Mouse (Mus musculus) forebrain, embryonic 15.5 days (tissue): ENCODE results near the gene H2afy2. TPM values are rescaled to one million over a fixed set of nuclear protein-coding genes. Genes with fewer than 3 reads are reported as not detected.

Experiments used
- ATAC-seq: fragments of 200-750 bp; cut with Nextera tagmentation; replicated peaks from 2 replicates; pipeline ENCODE4 v1.8.0; 2017; ENCODE audit warnings: mild to moderate bottlenecking, moderate TSS enrichment, moderate library complexity
- H3K27ac ChIP-seq: fragments of 300-500 bp; sonication (generic); replicated peaks from 2 replicates; pipeline ENCODE4 v1.5.1; 2015; ENCODE audit warnings: mild to moderate bottlenecking, inconsistent platforms
- H3K27me3 ChIP-seq: fragments of 300-500 bp; sonication (generic); 2 replicates; pipeline ENCODE4 v1.6.1; 2015; ENCODE audit warnings: inconsistent platforms
- H3K36me3 ChIP-seq: fragments of 300-500 bp; sonication (generic); 2 replicates; pipeline ENCODE4 v1.6.1; 2015; ENCODE audit warnings: mild to moderate bottlenecking, inconsistent platforms
- H3K4me1 ChIP-seq: fragments of 300-500 bp; sonication (generic); 2 replicates; pipeline ENCODE4 v1.6.1; 2015; ENCODE audit warnings: inconsistent platforms
- H3K4me2 ChIP-seq: fragments of 300-500 bp; sonication (generic); replicated peaks from 2 replicates; pipeline ENCODE4 v1.6.1; 2015; ENCODE audit warnings: mild to moderate bottlenecking, inconsistent platforms
- H3K4me3 ChIP-seq: fragments of 300-500 bp; sonication (generic); 2 replicates; pipeline ENCODE4 v1.5.1; 2015; ENCODE audit warnings: mild to moderate bottlenecking, inconsistent platforms
- H3K9ac ChIP-seq: fragments of 300-500 bp; sonication (generic); replicated peaks from 2 replicates; pipeline ENCODE4 v1.6.1; 2015; ENCODE audit warnings: mild to moderate bottlenecking, inconsistent platforms
- H3K9me3 ChIP-seq: fragments of 300-500 bp; sonication (generic); 2 replicates; pipeline ENCODE4 v1.6.1; 2016; ENCODE audit warnings: inconsistent platforms
- WGBS: fragments of 180-500 bp; shearing (Covaris S2); methylation state at CpG from one replicate; pipeline ENCODE4 v1.1.7; 2015; ENCODE audit warnings: mixed read lengths; 5-methylcytosine and 5-hydroxymethylcytosine counted together
- polyA plus RNA-seq: library from polyadenylated mRNA; unstranded; fragments of >200 nt; fragmentation: Nextera tagmentation; extraction: Ambion mirVana; gene quantifications from 2 replicates; pipeline ENCODE4 v1.2.1, GENCODE M21; 2015

Gene H2afy2
- polyA plus RNA-seq, 1 experiment from 2014 or later: 312 TPM

GRCm38 (mm10) chr10:61822968-61823730, 39.2 kb upstream of the H2afy2 start:
- Histone ChIP-seq H3K27me3 (no peaks in the 10 kb centered on the region), H3K4me2 (no peak overlapping the region), H3K4me3 (no peak overlapping the region), H3K36me3 (no peaks in the 10 kb centered on the region), H3K4me1 (no peaks in the 10 kb centered on the region), H3K27ac (no peak overlapping the region), H3K9me3 (no peaks in the 10 kb centered on the region), H3K9ac (no peak overlapping the region)
- WGBS: 80% methylated on average over 7 of the region's 7 CpGs
- ATAC-seq: no peak

- no peak overlapping the region for H3K27ac ChIP-seq
- no peaks in the 10 kb centered on the region for H3K9me3 ChIP-seq
- H3K4me1 ChIP-seq: no peaks in the 10 kb centered on the region
- H3K4me2 ChIP-seq: no peak overlapping the region
- H3K4me3 ChIP-seq: no peak overlapping the region
- WGBS: 57% methylated on average over 9 of the region's 9 CpGs
- no peaks in the 10 kb centered on the region for H3K27me3 ChIP-seq
- H3K9ac ChIP-seq: no peak overlapping the region
- H3K36me3 ChIP-seq: no peaks in the 10 kb centered on the region
- no peak for ATAC-seq
Observed at GRCm38 (mm10) chr10:61820050-61820449, 36.1 kb upstream of the H2afy2 start.

GRCm38 (mm10) chr10:61811987-61812386, 28.0 kb upstream of the H2afy2 start:
- no peak overlapping the region for H3K4me3 ChIP-seq
- no peak overlapping the region for H3K27ac ChIP-seq
- no peaks in the 10 kb centered on the region for H3K27me3 ChIP-seq
- H3K36me3 ChIP-seq: no peaks in the 10 kb centered on the region
- H3K4me1 ChIP-seq: no peaks in the 10 kb centered on the region
- H3K9me3 ChIP-seq: no peaks in the 10 kb centered on the region
- 78% methylated on average over 5 of the region's 5 CpGs for WGBS
- ATAC-seq: no peak
- no peak overlapping the region for H3K4me2 ChIP-seq
- H3K9ac ChIP-seq: no peak overlapping the region

GRCm38 (mm10) chr10:61798133-61798576, 14.2 kb upstream of the H2afy2 start:
- H3K4me2 ChIP-seq: no peak overlapping the region
- H3K4me3 ChIP-seq: no peak overlapping the region
- ATAC-seq: 0 out of 2 replicates have a peak, but pooled peaks have one; percentile 61
- H3K4me1 ChIP-seq: peaks cover 4% of the 10 kb centered on the region; the same call in 1 of the 2 replicates
- no peaks in the 10 kb centered on the region for H3K27me3 ChIP-seq
- H3K9me3 ChIP-seq: no peaks in the 10 kb centered on the region
- WGBS: 68% methylated on average over 15 of the region's 15 CpGs
- H3K36me3 ChIP-seq: no peaks in the 10 kb centered on the region
- no peak overlapping the region for H3K27ac ChIP-seq
- H3K9ac ChIP-seq: no peak overlapping the region

GRCm38 (mm10) chr10:61795458-61795857, 11.5 kb upstream of the H2afy2 start:
- no peak overlapping the region for H3K27ac ChIP-seq
- peaks cover 4% of the 10 kb centered on the region; the same call in 1 of the 2 replicates for H3K4me1 ChIP-seq
- ATAC-seq: no peak
- H3K4me2 ChIP-seq: no peak overlapping the region
- H3K36me3 ChIP-seq: no peaks in the 10 kb centered on the region
- no peak overlapping the region for H3K9ac ChIP-seq
- H3K27me3 ChIP-seq: no peaks in the 10 kb centered on the region
- no peak overlapping the region for H3K4me3 ChIP-seq
- H3K9me3 ChIP-seq: no peaks in the 10 kb centered on the region
- 23% methylated on average over 8 of the region's 8 CpGs for WGBS

GRCm38 (mm10) chr10:61794971-61795370, 11.0 kb upstream of the H2afy2 start:
- ATAC-seq: no peak
- H3K9me3 ChIP-seq: no peaks in the 10 kb centered on the region

GRCm38 (mm10) chr10:61793015-61793414, 9.1 kb upstream of the H2afy2 start:
- H3K4me2 ChIP-seq: no peak overlapping the region
- H3K9ac ChIP-seq: no peak overlapping the region
- H3K36me3 ChIP-seq: no peaks in the 10 kb centered on the region
- no peak for ATAC-seq
- H3K4me1 ChIP-seq: no peaks in the 10 kb centered on the region; the same call in 1 of the 2 replicates
- no peaks in the 10 kb centered on the region for H3K27me3 ChIP-seq
- WGBS: 60% methylated on average over 8 of the region's 8 CpGs
- no peak overlapping the region for H3K27ac ChIP-seq
- H3K4me3 ChIP-seq: no peak overlapping the region
- H3K9me3 ChIP-seq: no peaks in the 10 kb centered on the region

More at GRCm38 (mm10) chr10:61794971-61795370, 11.0 kb upstream of the H2afy2 start:
- WGBS: 78% methylated on average over 10 of the region's 10 CpGs
- Histone ChIP-seq H3K36me3 (no peaks in the 10 kb centered on the region), H3K9ac (no peak overlapping the region), H3K4me3 (no peak overlapping the region), H3K4me2 (no peak overlapping the region), H3K27me3 (no peaks in the 10 kb centered on the region), H3K27ac (no peak overlapping the region), H3K4me1 (peaks cover 4% of the 10 kb centered on the region; the same call in 1 of the 2 replicates)

GRCm38 (mm10) chr10:61788499-61788898, 4.6 kb upstream of the H2afy2 start:
- no peaks in the 10 kb centered on the region for H3K27me3 ChIP-seq
- no peaks in the 10 kb centered on the region for H3K36me3 ChIP-seq
- WGBS: 90% methylated on average over 5 of the region's 5 CpGs
- H3K27ac ChIP-seq: no peak overlapping the region
- ATAC-seq: no peak
- no peak overlapping the region for H3K4me2 ChIP-seq
- peaks cover 8% of the 10 kb centered on the region for H3K4me1 ChIP-seq
- H3K9me3 ChIP-seq: no peaks in the 10 kb centered on the region
- no peak overlapping the region for H3K9ac ChIP-seq
- H3K4me3 ChIP-seq: no peak overlapping the region

GRCm38 (mm10) chr10:61787541-61788313, 3.8 kb upstream of the H2afy2 start:
- no peaks in the 10 kb centered on the region for H3K9me3 ChIP-seq
- H3K4me3 ChIP-seq: no peak overlapping the region
- no peak overlapping the region for H3K4me2 ChIP-seq
- H3K4me1 ChIP-seq: peaks cover 8% of the 10 kb centered on the region
- ATAC-seq: no peak
- H3K27me3 ChIP-seq: no peaks in the 10 kb centered on the region
- no peak overlapping the region for H3K27ac ChIP-seq
- H3K36me3 ChIP-seq: no peaks in the 10 kb centered on the region
- WGBS: 71% methylated on average over 10 of the region's 10 CpGs
- no peak overlapping the region for H3K9ac ChIP-seq

- H3K27me3 ChIP-seq: no peaks in the 10 kb centered on the region
- 15% methylated on average over 10 of the region's 10 CpGs for WGBS
Observed at GRCm38 (mm10) chr10:61784414-61784813, 467 bp upstream of the H2afy2 start.

GRCm38 (mm10) chr10:61782799-61783611, 942 bp downstream of the H2afy2 start:
- under 1% methylated on average over 63 of the region's 74 CpGs for WGBS
- peak; percentile 65 for ATAC-seq

More at GRCm38 (mm10) chr10:61784414-61784813, 467 bp upstream of the H2afy2 start:
- H3K4me3 ChIP-seq: peak overlapping the region; percentile 97
- peak overlapping the region; percentile 99 for H3K9ac ChIP-seq
- H3K4me2 ChIP-seq: peak overlapping the region; percentile 73
- peaks cover 29% of the 10 kb centered on the region for H3K4me1 ChIP-seq
- H3K9me3 ChIP-seq: no peaks in the 10 kb centered on the region
- H3K36me3 ChIP-seq: no peaks in the 10 kb centered on the region
- ATAC-seq: no peak
- H3K27ac ChIP-seq: peak overlapping the region; percentile 99

More at GRCm38 (mm10) chr10:61782799-61783611, 942 bp downstream of the H2afy2 start:
- no peaks in the 10 kb centered on the region for H3K9me3 ChIP-seq
- H3K27ac ChIP-seq: peak overlapping the region; percentile 99
- H3K4me3 ChIP-seq: peak overlapping the region; percentile 97
- H3K27me3 ChIP-seq: no peaks in the 10 kb centered on the region
- H3K4me2 ChIP-seq: peak overlapping the region; percentile 73
- H3K36me3 ChIP-seq: no peaks in the 10 kb centered on the region
- peak overlapping the region; percentile 99 for H3K9ac ChIP-seq
- H3K4me1 ChIP-seq: peaks cover 29% of the 10 kb centered on the region
